Mouse (Mus musculus): ENCODE data around the gene Scg2.

Gene Scg2

DNA sequence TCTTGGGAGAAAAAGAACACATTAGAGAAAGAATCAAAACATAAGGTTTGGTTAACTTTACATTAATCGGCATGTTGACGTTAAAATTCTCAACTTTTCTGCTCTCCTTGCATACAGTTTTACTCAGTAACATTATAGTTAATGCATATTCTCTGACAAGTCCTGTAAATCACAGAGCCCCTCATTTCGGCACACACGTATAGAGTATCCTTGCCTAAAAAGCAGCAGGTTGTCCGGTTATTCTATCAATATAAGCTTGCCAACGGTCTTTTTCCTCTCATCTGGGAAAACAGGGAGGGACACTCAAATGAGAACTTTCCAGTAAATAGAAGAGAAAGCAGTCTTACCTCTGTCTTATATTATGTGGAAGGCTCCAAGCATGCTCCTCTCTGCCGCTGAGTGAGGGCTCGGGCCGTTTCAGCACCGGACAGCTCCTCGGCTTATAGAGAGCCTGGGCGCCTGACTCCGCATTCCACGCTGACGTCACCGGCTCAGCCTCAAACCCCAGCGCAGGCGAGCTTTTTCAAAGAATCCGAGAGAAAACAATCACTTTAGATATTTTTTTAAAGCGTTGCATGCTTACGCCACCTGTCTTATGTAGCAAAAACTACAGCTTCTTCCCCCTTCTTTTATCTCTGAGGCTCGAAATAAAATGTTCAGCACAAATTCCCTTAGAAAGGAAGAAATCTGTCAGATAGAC, at the start of gene Scg2:
Gene Scg2 (minus strand): TSS at position 512 of the 700 bp plus-strand sequence.
- DNase-seq (ENCODE audit: low spot score in 2 of 2) = peak in 1 of 2 experiments; percentile 12

DNA sequence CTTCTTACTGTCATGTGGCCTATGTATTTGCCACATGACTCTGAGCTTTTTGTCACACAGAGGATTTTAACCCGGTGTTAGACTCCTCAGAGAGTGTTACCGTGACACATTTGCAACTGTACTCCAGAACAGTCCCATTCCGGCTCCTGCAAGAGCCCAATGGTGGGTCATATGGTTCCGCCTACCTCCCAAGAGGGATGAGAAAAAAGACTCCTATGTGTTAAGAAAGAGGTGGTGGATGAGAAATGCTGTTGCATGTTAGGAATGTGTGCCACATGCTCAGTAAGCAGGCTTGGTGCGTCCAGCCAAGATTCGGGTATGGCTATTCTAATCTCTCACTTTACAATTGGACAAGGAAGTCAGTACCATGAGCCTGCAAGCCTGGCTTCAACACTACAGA, 45.6 kb upstream of the Scg2 start:
- DNase-seq (ENCODE audit: low spot score in 2 of 2) = no peak

GRCm38 (mm10) chr1:79470856-79471255, 30.9 kb upstream of the Scg2 start:
- no peak for DNase-seq (ENCODE audit: low spot score in 2 of 2)

- DNase-seq (ENCODE audit: low spot score in 2 of 2) = no peak
These were observed 30.0 kb upstream of the Scg2 start for GRCm38 (mm10) chr1:79469871-79470270.

DNA sequence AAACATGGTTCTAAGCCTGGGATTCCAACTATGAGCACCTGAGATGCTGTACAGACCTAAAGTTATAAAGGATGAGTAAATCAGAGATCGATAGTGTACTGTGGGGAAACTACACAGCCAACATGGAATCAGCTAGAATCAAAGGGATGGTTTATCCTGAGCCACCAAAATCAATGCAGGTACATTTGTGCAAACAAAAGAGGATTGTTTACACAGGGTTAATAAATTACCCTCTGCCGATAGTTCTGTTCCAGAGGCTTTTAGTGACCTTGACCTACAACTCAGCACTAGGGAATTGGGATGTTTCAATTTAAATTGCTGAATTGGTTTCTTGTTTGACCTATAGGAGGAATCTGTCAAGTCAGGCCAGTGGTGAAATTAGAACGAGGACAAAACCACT, 26.7 kb upstream of the Scg2 start:
- no peak for DNase-seq (ENCODE audit: low spot score in 2 of 2)

- DNase-seq (ENCODE audit: low spot score in 2 of 2) = no peak
These were observed 18.6 kb upstream of the Scg2 start for GRCm38 (mm10) chr1:79458558-79458957.

DNA sequence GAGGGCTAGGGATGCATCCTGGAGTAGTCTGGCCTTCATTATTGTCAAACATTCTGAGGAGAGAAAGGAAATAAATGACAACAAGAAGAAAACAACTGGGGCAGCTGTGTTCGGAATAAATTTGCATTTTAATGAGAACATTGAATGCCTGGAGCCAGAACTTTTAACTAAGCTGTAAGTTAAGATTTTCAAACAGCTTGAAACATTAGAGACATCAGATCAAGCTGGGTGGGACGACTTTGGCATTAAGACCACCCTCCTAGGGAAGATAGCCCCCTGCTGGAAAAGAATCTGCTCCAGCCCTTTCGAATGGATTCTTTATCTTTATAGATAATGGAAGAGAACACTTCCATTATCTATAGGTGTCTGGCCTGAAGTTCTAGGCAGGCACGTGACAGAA, 14.2 kb upstream of the Scg2 start:
- DNase-seq (ENCODE audit: low spot score in 2 of 2) = no peak

GRCm38 (mm10) chr1:79452339-79452738, 12.4 kb upstream of the Scg2 start:
- no peak for DNase-seq (ENCODE audit: low spot score in 2 of 2)

DNA sequence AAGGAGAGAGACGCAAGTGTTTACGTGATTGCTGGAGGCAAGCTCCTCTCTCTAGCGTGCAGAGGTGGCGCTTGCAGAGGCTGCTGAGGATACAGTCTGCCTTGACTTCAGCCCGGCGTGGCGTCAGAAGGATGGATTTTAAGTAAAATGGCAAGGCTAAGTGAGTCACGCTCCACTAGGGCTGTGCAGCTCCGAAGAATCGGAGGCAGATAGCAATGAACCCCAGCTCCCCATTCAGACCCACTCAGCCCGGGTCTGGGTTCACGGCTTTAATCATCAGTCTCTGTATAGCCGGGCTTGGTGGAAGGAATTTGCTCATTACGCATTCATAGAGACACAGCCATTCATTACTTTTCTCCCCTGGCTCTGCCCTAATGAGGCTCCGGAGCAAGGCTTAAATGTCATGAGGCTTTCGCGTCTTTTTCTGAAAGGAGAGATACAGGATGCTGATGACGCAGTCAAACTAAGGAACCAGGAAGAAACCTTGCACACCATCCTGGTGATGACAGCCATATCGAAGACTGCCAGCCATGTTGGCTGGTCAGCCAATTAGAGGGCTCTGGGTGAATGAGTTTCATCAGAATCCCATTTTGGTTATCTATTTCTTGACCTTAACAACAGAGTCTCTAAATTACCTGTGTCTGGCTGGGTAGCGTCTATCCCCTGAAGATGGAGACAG, 10.6 kb upstream of the Scg2 start:
- no peak for DNase-seq (ENCODE audit: low spot score in 2 of 2)

DNA sequence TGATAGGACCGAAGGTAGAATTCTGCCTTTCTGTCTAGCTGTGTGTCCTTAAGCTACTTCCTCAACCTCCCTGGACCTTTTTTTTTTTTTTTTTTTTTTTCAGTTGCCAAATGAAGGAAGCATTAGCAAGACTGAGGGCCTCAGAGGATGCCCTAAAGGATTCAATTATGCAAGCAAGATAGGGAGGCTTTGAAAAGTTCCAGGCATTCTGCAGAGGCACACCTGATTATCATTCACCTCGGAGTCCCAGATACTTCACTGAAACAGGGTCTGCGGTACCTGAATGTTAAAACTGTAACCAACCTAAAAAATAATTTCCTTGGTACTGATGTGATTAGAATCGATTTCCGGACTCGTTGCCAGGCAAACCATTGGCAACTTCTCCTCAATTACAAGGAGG, 10.0 kb upstream of the Scg2 start:
- no peak for DNase-seq (ENCODE audit: low spot score in 2 of 2)

- no peak for DNase-seq (ENCODE audit: low spot score in 2 of 2)
These were observed 5.7 kb upstream of the Scg2 start for GRCm38 (mm10) chr1:79445586-79445985.

DNA sequence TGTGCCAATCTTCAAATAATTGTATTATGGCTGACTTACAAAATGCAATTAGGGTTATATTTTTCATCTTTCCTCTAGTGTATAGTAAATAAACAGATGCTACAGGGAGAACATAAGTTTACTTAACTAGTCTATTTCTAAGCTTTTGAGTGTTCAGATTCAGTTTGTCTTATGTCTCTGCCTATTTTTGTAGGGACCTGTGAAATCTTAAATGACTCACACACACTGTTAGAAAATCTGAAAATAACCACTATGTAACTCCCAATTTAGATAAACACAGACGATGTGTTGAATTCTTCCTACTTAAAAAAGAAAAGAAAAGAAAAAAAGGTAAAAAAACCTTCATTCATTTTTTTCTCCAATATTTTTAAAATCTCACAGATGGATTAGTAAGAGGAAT, 2.2 kb downstream of the Scg2 start:
- DNase-seq (ENCODE audit: low spot score in 2 of 2) = no peak

DNA sequence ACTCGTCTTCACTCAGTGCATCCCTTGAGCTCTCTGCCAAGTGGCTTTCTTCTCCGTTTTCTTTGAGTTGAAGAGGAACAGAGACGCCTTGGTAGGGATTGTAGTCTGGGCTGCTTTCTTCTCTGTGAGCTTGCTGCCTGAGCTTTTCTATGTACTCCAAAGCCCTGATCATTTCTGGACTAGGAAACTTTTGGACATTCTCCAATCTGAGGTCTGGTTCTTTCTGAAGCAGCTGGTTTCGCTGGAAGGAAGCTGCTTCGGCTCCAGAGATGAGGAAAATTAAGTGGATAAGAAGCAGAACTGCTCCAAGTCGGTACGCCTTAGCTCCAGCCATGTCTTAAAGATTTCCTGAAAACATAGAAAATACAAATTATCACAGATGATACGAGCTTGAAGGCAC, 3.2 kb downstream of the Scg2 start:
- DNase-seq (ENCODE audit: low spot score in 2 of 2) = no peak

DNA sequence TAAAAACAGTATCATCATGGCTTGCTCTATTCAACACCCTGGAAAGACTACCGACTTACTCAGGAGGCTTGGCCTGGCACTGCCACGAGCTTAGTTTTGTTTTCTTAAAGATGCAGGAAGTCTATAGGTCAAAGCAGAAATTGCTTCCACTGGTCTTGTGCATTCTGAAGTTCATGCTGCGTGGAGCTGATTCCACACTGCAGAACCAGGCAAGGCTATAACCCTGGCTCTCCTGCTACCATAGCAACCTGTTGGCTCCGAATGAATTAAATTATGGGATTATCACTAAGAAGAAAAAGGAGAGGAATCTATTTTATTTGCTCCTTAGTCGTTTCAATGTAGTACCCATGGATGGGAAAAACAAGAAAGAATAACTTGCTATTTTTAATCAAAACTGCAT, 10.9 kb downstream of the Scg2 start:
- no peak for DNase-seq (ENCODE audit: low spot score in 2 of 2)

GRCm38 (mm10) chr1:79415496-79415895, 24.4 kb downstream of the Scg2 start:
- no peak for DNase-seq (ENCODE audit: low spot score in 2 of 2)

GRCm38 (mm10) chr1:79406337-79406942, 33.5 kb downstream of the Scg2 start:
- no peak for DNase-seq (ENCODE audit: low spot score in 2 of 2)

- DNase-seq (ENCODE audit: low spot score in 2 of 2) = no peak
These were observed 38.6 kb downstream of the Scg2 start for GRCm38 (mm10) chr1:79401090-79402012.

GRCm38 (mm10) chr1:79400284-79400683, 39.6 kb downstream of the Scg2 start:
- no peak for DNase-seq (ENCODE audit: low spot score in 2 of 2)
